Mouse (Mus musculus) hindbrain, embryonic 13.5 days (tissue): Measurements from ENCODE around the gene Hnrnpul1. TPM values are rescaled to one million over a fixed set of nuclear protein-coding genes. Genes with fewer than 3 reads are reported as not detected.
"Not testable (repeated sequence)": the region's sequence is repeated elsewhere in the genome, so short reads cannot be mapped to it uniquely, and the experiment has no call there.

Experiments used
- ATAC-seq: fragments of 200-750 bp; cut with Nextera tagmentation; 2 replicates; pipeline ENCODE4 v1.8.0; 2017; ENCODE audit warnings: moderate TSS enrichment; ENCODE audit not compliant: low FRiP score
- H3K27ac ChIP-seq: fragments of 300-500 bp; sonication (generic); 2 replicates; pipeline ENCODE4 v1.5.1; 2015; ENCODE audit warnings: inconsistent platforms, mild to moderate bottlenecking, moderate library complexity
- H3K27me3 ChIP-seq: fragments of 300-500 bp; sonication (generic); 2 replicates; pipeline ENCODE4 v1.6.1; 2015; ENCODE audit warnings: mild to moderate bottlenecking, inconsistent platforms
- H3K36me3 ChIP-seq: fragments of 300-500 bp; sonication (generic); 2 replicates; pipeline ENCODE4 v1.6.1; 2015; ENCODE audit warnings: mild to moderate bottlenecking, inconsistent platforms
- H3K4me1 ChIP-seq: fragments of 300-500 bp; sonication (generic); replicated peaks from 2 replicates; pipeline ENCODE4 v1.6.1; 2015; ENCODE audit warnings: inconsistent platforms
- H3K4me2 ChIP-seq: fragments of 300-500 bp; sonication (generic); 2 replicates; pipeline ENCODE4 v1.6.1; 2015; ENCODE audit warnings: inconsistent platforms, mild to moderate bottlenecking, moderate library complexity
- H3K4me3 ChIP-seq: fragments of 300-500 bp; sonication (generic); 2 replicates; pipeline ENCODE4 v1.5.1; 2015; ENCODE audit warnings: mild to moderate bottlenecking, inconsistent platforms
- H3K9ac ChIP-seq: fragments of 300-500 bp; sonication (generic); 2 replicates; pipeline ENCODE4 v1.6.1; 2015; ENCODE audit warnings: mild to moderate bottlenecking, inconsistent platforms
- H3K9me3 ChIP-seq: fragments of 300-500 bp; sonication (generic); 2 replicates; pipeline ENCODE4 v1.6.1; 2016; ENCODE audit warnings: inconsistent platforms
- WGBS: fragments of 180-500 bp; shearing (Covaris S2); methylation state at CpG from one replicate; pipeline ENCODE4 v1.1.7; 2015; 5-methylcytosine and 5-hydroxymethylcytosine counted together
- polyA plus RNA-seq: library from polyadenylated mRNA; unstranded; fragments of >200 nt; fragmentation: Nextera tagmentation; extraction: Ambion mirVana; gene quantifications from 2 replicates; pipeline ENCODE4 v1.2.1, GENCODE M21; 2015

Gene Hnrnpul1
- polyA plus RNA-seq: 49.9 and 50.7 TPM in 2 replicates

DNA sequence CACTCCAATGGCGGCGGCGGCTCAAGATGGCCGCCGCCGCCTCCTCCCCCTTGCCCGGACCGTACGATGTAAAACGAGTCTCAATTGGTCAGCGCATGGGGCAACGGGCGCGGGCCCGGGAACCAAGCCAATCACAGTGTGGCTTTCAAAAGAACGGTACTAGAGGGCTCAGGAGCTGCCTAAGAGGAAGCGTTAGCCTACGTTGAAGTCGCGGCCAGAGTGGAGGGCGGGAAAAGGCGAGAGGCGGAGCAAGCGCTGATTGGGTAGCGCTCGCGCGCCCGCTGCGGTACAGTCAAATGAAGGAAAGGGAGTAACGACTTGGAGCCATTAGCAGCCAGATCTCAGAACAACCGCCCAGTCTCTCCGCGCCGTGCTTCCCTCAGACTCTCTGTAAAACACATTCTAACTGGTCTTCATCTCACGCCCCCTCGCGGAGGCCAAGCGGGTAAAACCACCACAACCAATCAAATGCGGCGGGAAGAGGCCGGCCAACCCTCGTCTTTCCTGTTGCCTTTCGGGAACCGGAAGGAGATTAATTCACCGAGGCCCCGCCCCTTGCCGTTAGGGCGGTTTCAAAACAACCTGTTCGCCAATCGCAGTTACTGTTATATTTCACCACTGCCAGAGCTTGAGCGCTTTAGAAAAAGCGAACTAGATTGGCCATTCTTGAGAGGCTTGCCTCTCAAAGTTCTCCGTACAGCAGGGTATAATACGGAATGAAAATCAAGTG, at the start of gene Hnrnpul1:
Hnrnpul1 (minus strand) TSS at position 20 of the 730 bp plus-strand sequence.
- peaks cover 14% of the 10 kb centered on the region for H3K36me3 ChIP-seq
- under 1% methylated on average over 55 of the region's 55 CpGs for WGBS
- H3K4me3 ChIP-seq: peak within 1 kb of the TSS; percentile 99
- ATAC-seq: peak; percentile 95
- H3K4me2 ChIP-seq: peak within 1 kb of the TSS; percentile 95
- no peaks in the 10 kb centered on the region for H3K9me3 ChIP-seq
- H3K9ac ChIP-seq: peak within 1 kb of the TSS; percentile 99
- H3K4me1 ChIP-seq: peaks cover 27% of the 10 kb centered on the region
- H3K27ac ChIP-seq: peak within 1 kb of the TSS; percentile 99
- H3K27me3 ChIP-seq: no peaks in the 10 kb centered on the region

DNA sequence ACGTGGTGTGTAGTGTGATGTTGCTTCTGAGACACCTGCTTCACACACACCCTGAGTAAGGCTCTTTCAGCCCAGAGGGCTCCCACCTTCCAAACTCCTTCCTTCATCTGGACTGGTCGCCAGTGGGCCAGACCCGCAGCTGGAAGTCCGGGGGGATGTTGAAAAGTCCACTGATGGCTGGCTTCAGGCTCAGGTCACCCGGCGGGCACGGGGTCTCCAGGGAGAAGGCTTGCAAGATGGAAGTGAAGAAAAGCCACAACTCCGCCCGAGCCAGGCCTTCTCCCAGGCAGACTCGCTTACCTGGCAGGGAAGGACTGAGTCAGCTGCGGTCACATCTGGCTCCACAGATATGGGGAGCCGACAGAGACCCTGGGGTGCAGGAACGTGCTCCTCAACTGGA, 48.9 kb upstream of the Hnrnpul1 start:
- Histone ChIP-seq H3K9ac (no peak overlapping the region), H3K4me2 (no peak overlapping the region), H3K27ac (no peak overlapping the region), H3K9me3 (no peaks in the 10 kb centered on the region), H3K27me3 (peaks cover 7% of the 10 kb centered on the region; the same call in 1 of the 2 replicates), H3K4me3 (no peak overlapping the region), H3K36me3 (no peaks in the 10 kb centered on the region), H3K4me1 (peaks cover 4% of the 10 kb centered on the region)
- no peak for ATAC-seq
- WGBS: 80% methylated on average over 13 of the region's 13 CpGs

DNA sequence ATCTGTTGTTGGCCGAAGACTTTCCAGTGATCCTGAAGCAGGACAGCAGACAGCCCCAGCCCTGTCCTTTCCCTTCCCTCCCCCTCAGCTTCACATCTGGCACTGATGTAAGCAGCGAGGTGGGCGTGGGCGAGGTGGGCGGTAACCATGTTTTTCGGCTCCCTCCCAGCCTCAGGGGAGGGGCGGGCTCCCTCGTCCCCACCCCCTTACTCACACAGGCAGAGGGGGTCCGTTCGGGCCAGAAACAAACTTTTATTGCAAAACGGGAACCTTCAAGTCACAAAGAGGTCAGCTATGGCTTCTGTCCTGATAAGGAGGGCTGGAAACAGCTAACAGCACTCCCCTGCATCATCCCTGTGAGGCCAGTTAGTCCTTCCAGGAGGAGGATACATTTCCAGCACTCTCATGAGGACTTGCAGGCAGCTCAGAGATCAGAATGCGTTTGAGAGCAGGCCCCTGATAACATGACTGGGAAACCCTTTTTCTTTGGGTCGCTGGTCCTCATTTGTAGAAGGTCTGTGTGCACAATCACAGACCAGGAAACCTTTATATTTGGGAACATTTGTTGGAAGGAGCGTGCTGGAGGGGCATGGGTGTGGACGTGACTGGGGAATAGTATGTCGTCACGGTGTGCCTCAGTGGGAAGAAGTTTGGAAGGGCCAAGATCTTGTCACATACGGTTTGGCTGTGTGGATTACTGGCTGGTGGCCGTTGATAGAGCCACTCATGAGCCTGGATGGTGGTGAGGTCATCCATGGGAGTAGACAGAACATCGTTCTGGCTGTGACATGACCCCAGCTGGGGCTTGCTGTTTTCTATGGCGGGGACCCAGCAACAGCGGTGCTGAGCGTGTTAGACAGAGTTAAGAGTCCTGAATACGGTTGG, 47.9 kb upstream of the Hnrnpul1 start:
- Histone ChIP-seq H3K9me3 (no peaks in the 10 kb centered on the region), H3K4me2 (peak overlapping the region; percentile 27; the same call in 1 of the 2 replicates)
- WGBS: 33% methylated on average over 24 of the region's 24 CpGs

DNA sequence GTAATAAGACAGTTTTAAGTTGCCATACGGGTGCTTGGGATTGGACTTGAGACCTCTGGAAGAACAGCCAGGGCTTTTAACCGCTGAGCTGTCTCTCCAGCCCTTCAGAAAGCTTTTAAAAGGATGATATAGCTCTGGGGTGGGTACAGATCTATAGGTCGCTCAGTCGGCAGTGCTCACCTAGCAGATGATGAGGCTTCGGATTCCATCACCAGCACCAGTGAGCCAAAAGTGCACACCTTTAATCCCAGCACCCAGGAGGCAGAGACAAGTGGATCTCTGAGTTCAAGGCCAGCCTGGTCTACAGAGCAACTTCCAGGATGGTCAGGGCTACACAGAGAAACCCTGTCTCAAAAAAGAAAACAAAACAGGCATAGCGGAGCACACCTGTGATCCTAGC, 46.5 kb upstream of the Hnrnpul1 start:
- WGBS: 94% methylated on average over 6 of the region's 6 CpGs
- no peak for ATAC-seq
- no peak overlapping the region for H3K9ac ChIP-seq

More for the DNA sequence above, 47.9 kb upstream of the Hnrnpul1 start:
- Histone ChIP-seq H3K4me3 (no peak overlapping the region), H3K27me3 (peaks cover 7% of the 10 kb centered on the region; the same call in 1 of the 2 replicates), H3K4me1 (peaks cover 4% of the 10 kb centered on the region), H3K9ac (no peak overlapping the region), H3K27ac (no peak overlapping the region), H3K36me3 (no peaks in the 10 kb centered on the region)
- no peak for ATAC-seq

DNA sequence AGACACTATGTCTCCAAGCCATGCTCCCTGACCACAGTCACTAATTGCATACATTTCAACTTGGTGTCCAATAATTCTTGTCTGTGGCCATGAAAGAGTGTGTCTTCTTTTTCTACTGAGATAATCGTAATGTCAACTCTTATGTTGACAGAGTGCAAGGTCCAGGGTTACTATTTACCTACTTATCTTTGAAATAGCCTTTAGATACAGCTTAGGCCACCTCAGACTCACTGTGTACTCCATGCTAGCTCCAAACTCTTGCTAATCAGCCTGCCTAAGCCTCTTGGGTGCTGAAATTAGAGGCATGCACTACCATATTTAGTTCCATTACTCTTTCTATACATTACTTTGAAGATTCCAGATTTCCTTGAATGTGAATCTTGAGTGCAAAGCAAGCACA, 44.8 kb upstream of the Hnrnpul1 start:
- H3K4me2 ChIP-seq: no peak overlapping the region
- peaks cover 4% of the 10 kb centered on the region for H3K4me1 ChIP-seq
- no peak overlapping the region for H3K4me3 ChIP-seq
- peaks cover 7% of the 10 kb centered on the region; the same call in 1 of the 2 replicates for H3K27me3 ChIP-seq
- ATAC-seq: no peak
- H3K36me3 ChIP-seq: no peaks in the 10 kb centered on the region
- no peak overlapping the region for H3K9ac ChIP-seq
- H3K9me3 ChIP-seq: no peaks in the 10 kb centered on the region
- 89% methylated on average over 1 of the region's 1 CpGs for WGBS
- no peak overlapping the region for H3K27ac ChIP-seq

More for the DNA sequence above, 46.5 kb upstream of the Hnrnpul1 start:
- H3K4me3 ChIP-seq: no peak overlapping the region
- H3K27ac ChIP-seq: no peak overlapping the region
- no peak overlapping the region for H3K4me2 ChIP-seq
- H3K4me1 ChIP-seq: peaks cover 4% of the 10 kb centered on the region
- H3K9me3 ChIP-seq: no peaks in the 10 kb centered on the region
- H3K27me3 ChIP-seq: peaks cover 7% of the 10 kb centered on the region; the same call in 1 of the 2 replicates
- no peaks in the 10 kb centered on the region for H3K36me3 ChIP-seq

DNA sequence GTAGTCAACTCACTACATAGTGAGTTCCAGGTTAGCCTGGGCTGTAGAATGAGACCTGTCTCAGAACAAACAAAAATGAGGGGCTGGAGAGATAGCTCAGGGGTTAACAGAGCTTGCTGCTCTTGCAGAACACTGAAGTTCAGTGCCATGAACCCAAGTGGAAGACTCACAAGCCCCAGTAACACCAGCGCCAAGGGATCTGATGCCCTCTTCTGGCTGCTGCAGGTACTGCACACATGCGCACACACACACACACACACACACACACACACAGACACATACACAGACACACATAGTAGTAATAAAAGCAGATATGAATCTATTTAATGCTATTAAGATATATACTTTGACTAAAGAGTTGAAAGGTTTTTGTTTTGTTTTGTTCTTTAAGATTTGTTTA, 44.0 kb upstream of the Hnrnpul1 start:
- ATAC-seq: no peak
- no peaks in the 10 kb centered on the region for H3K36me3 ChIP-seq

DNA sequence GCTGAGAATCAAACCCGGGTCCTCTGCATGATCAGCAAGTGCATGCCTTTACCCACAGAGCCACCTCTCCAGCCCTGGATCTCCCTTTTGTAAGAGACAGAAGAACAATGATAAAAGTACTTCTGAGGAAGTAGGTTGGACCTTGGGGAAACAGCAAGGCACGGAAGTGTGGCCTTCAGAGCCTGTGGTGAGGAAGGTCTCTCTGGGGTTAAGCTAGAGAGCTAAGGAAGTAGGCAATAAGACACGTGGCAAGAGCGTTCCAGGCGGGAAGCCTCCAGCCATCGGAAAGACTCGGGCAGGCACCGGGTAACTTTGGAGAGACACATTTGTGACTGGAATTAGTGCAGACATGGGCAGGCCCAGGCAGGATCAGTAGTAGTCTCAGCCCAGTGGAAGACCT, 40.2 kb upstream of the Hnrnpul1 start:
- Histone ChIP-seq H3K9ac (no peak overlapping the region), H3K27ac (no peak overlapping the region), H3K27me3 (no peaks in the 10 kb centered on the region), H3K4me3 (no peak overlapping the region), H3K4me2 (no peak overlapping the region), H3K9me3 (no peaks in the 10 kb centered on the region), H3K4me1 (no peaks in the 10 kb centered on the region), H3K36me3 (no peaks in the 10 kb centered on the region)
- WGBS: 84% methylated on average over 8 of the region's 8 CpGs
- ATAC-seq: no peak

More for the DNA sequence above, 44.0 kb upstream of the Hnrnpul1 start:
- H3K9ac ChIP-seq: no peak overlapping the region
- WGBS: 69% methylated on average over 2 of the region's 2 CpGs
- H3K4me3 ChIP-seq: no peak overlapping the region
- peaks cover 7% of the 10 kb centered on the region; the same call in 1 of the 2 replicates for H3K27me3 ChIP-seq
- H3K27ac ChIP-seq: no peak overlapping the region
- no peaks in the 10 kb centered on the region for H3K9me3 ChIP-seq
- H3K4me1 ChIP-seq: peaks cover 4% of the 10 kb centered on the region
- H3K4me2 ChIP-seq: no peak overlapping the region

DNA sequence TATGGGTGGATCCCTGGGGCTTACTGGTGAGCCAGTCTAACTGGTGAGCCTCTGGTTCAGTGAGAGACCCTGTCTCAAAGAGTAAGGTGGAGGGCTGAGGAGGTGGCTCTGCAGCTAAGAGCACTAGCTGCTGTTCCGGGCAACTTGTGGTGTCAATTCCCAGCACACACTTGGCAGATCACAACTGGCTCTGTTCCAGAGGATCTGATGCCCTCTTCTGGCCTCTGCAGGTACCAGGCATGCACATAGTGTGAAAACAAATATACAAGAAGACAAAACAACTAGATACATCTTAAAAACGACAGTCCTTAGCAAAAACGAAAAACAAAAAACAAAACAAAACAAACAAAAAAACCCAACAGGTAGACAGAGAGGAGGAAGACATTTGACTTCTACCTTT, 39.1 kb upstream of the Hnrnpul1 start:
- Histone ChIP-seq H3K9me3 (no peaks in the 10 kb centered on the region), H3K36me3 (no peaks in the 10 kb centered on the region), H3K4me3 (no peak overlapping the region), H3K4me2 (no peak overlapping the region), H3K27ac (no peak overlapping the region), H3K27me3 (no peaks in the 10 kb centered on the region), H3K9ac (no peak overlapping the region), H3K4me1 (peaks cover 2% of the 10 kb centered on the region)
- WGBS: 54% methylated on average over 3 of the region's 3 CpGs
- no peak for ATAC-seq

DNA sequence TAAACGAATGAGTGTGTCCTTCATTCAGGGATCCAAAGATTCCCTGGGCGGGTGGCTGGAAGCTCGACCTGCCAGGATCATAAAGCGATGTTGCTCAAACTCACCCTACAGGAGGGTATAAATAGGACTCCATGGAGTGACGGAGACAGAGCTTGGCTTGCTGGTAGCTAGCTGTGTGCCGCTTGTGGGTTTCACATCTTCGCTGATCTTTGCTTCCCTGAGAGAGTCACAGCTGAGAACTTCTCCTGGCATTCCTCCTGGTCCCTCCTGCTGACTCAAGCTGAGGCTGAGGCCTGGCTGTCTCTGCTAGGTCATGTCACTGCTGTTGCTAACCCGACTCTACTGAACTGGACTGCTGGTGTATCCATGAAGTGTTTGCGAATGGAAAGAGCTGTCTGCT, 38.4 kb upstream of the Hnrnpul1 start:
- WGBS: 79% methylated on average over 9 of the region's 9 CpGs
- H3K27ac ChIP-seq, H3K36me3 ChIP-seq, H3K27me3 ChIP-seq, H3K4me3 ChIP-seq, H3K4me2 ChIP-seq, H3K9ac ChIP-seq, ATAC-seq, H3K9me3 ChIP-seq, H3K4me1 ChIP-seq: not testable (repeated sequence)

DNA sequence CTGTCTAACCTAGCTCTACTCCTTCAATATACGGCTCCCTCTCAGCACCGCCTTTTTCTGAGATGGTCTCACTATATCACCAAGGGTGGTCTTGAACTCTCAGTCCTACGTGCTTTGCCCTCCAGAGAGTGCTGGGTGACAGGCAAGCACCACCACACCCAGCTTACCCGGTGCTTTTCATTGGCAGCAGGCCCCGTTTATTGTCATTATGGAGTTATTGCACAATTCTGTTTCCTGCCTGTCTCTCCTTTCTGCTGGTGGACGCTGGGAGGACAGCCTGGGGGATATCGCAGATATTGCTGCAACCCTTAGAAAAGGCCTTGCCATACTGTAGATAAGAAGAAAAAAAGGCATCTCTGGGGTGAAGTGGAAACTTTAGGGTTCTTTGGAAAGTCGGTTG, 36.1 kb upstream of the Hnrnpul1 start:
- Histone ChIP-seq H3K36me3 (no peaks in the 10 kb centered on the region), H3K4me3 (no peak overlapping the region), H3K4me2 (no peak overlapping the region), H3K27me3 (no peaks in the 10 kb centered on the region), H3K9ac (no peak overlapping the region), H3K27ac (no peak overlapping the region), H3K9me3 (no peaks in the 10 kb centered on the region), H3K4me1 (peaks cover 19% of the 10 kb centered on the region)
- ATAC-seq: no peak
- 76% methylated on average over 8 of the region's 8 CpGs for WGBS

DNA sequence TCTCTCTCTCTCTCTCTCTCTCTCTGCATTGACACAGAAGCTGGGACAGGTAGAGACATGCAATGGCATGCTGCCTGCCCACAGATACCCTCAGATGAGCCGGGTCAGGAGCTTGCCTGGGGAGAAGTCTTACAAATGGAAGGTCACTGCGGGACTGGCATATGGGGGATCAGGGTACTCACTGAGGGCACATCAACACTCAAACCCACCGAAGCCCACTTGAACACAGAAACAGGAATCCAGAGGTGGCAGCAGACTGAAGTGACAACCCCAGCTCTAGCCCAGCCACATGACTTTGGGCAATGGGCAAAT, 34.5 kb upstream of the Hnrnpul1 start:
- Histone ChIP-seq H3K27me3 (no peaks in the 10 kb centered on the region), H3K36me3 (no peaks in the 10 kb centered on the region), H3K9me3 (no peaks in the 10 kb centered on the region), H3K27ac (no peak overlapping the region), H3K4me3 (peak overlapping the region; percentile 42; the same call in 1 of the 2 replicates), H3K4me2 (peak overlapping the region; percentile 63; the same call in 1 of the 2 replicates), H3K9ac (no peak overlapping the region; the same call in 1 of the 2 replicates), H3K4me1 (peaks cover 19% of the 10 kb centered on the region)
- ATAC-seq: no peak
- WGBS: 25% methylated on average over 3 of the region's 3 CpGs
